Mouse (Mus musculus) embryonic facial prominence, embryonic 12.5 days (tissue): ENCODE measurements around the gene Rsph14. TPM values are rescaled to one million over a fixed set of nuclear protein-coding genes. Genes with fewer than 3 reads are reported as not detected.

Experiments
- ATAC-seq: fragments of 200-750 bp; cut with Nextera tagmentation; 2 replicates; pipeline ENCODE4 v1.8.0; 2017; ENCODE audit not compliant: insufficient number of reproducible peaks, insufficient read depth, low FRiP score, low TSS enrichment
- H3K27ac ChIP-seq: fragments of 300-500 bp; sonication (generic); 2 replicates; pipeline ENCODE4 v1.5.1; 2016; ENCODE audit warnings: mild to moderate bottlenecking
- H3K27me3 ChIP-seq: fragments of 300-500 bp; sonication (generic); 2 replicates; pipeline ENCODE4 v1.6.1; 2016; ENCODE audit warnings: mild to moderate bottlenecking, moderate library complexity
- H3K36me3 ChIP-seq: fragments of 300-500 bp; sonication (generic); 2 replicates; pipeline ENCODE4 v1.6.1; 2016; ENCODE audit warnings: mild to moderate bottlenecking
- H3K4me1 ChIP-seq: fragments of 300-500 bp; sonication (generic); 2 replicates; pipeline ENCODE4 v1.6.1; 2016
- H3K4me2 ChIP-seq: fragments of 300-500 bp; sonication (generic); replicated peaks from 2 replicates; pipeline ENCODE4 v1.6.1; 2016; ENCODE audit warnings: mild to moderate bottlenecking, moderate library complexity
- H3K4me3 ChIP-seq: fragments of 300-500 bp; sonication (generic); 2 replicates; pipeline ENCODE4 v1.5.1; 2016; ENCODE audit warnings: mild to moderate bottlenecking
- H3K9ac ChIP-seq: fragments of 300-500 bp; sonication (generic); 2 replicates; pipeline ENCODE4 v1.6.1; 2016; ENCODE audit warnings: mild to moderate bottlenecking, moderate library complexity
- H3K9me3 ChIP-seq: fragments of 300-500 bp; sonication (generic); 2 replicates; pipeline ENCODE4 v1.6.1; 2016; ENCODE audit warnings: mild to moderate bottlenecking, moderate library complexity
- WGBS: fragments of 180-500 bp; shearing (Covaris S2); methylation state at CpG from one replicate; pipeline ENCODE4 v1.1.7; 2016; 5-methylcytosine and 5-hydroxymethylcytosine counted together
- polyA plus RNA-seq: library from polyadenylated mRNA; unstranded; fragments of >200 nt; fragmentation: Nextera tagmentation; extraction: Ambion mirVana; gene quantifications from 2 replicates; pipeline ENCODE4 v1.2.1, GENCODE M21; 2016

The Rsph14 gene
- polyA plus RNA-seq: not detected in 2 replicates

GRCm38 (mm10) chr10:75032395-75032794, at the start of gene Rsph14:
Rsph14 (minus strand) TSS chr10:75032586.
- peaks cover 20% of the 10 kb centered on the region for H3K4me1 ChIP-seq
- H3K36me3 ChIP-seq: no peaks in the 10 kb centered on the region
- no peak within 1 kb of the TSS for H3K27ac ChIP-seq
- no peaks in the 10 kb centered on the region for H3K27me3 ChIP-seq
- no peaks in the 10 kb centered on the region for H3K9me3 ChIP-seq
- H3K4me3 ChIP-seq: no peak within 1 kb of the TSS
- ATAC-seq: no peak
- 16% methylated on average over 10 of the region's 10 CpGs for WGBS
- H3K9ac ChIP-seq: no peak within 1 kb of the TSS
- peak within 1 kb of the TSS; percentile 32; the same call in 1 of the 2 replicates for H3K4me2 ChIP-seq

DNA sequence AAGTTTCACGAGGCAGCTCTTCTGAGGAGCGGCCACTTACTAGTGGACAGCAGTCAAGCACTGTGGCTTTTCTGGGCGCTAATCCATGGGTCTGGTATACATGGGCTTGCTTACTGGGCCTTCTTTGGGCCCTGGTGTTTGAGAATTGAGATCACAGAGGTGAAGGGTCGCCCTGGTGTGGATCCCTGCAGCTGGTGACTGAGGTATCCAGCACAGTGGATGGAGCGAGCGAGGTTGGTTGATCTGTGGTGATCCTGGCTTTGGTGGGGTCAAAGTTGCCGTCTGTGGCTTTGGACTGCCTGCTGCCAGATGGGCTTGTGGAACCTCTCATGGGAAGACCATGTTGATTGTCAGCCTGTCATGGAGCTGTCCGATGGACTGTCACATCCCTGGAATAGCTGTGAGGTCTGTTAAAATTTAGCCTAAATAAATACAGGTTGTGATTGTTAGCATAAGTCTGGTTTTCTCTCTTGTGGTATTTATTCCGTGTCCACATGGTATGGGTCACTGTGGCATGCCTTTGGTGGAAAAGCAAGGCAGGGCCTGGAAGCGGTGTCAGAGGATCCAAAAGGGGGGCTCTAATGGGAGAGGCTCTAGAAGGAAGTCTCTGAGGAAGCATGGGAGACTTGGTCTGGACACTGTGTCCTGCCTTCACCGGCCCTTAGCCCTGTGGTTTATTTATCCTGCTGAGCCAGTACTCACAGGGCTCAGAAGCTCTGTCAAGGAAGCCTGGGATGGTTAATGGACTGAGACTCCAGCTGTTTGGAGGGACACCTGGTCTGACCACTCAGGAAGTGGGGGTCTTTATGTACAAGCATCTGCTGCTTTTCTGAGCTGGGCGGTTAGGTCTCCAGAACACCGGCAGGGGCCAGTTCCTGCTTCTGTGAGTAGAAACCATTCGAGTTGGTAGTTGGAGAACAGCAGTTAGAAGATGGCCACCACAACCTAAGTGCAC, 46.1 kb upstream of the Rsph14 start:
- Histone ChIP-seq H3K27me3 (no peaks in the 10 kb centered on the region), H3K27ac (no peak overlapping the region), H3K4me2 (no peak overlapping the region), H3K9me3 (no peaks in the 10 kb centered on the region), H3K36me3 (no peaks in the 10 kb centered on the region; the same call in 1 of the 2 replicates), H3K9ac (no peak overlapping the region), H3K4me1 (peaks cover 12% of the 10 kb centered on the region), H3K4me3 (no peak overlapping the region)
- no peak for ATAC-seq
- 78% methylated on average over 14 of the region's 14 CpGs for WGBS

GRCm38 (mm10) chr10:75075665-75076064, 43.3 kb upstream of the Rsph14 start:
- no peak for ATAC-seq
- no peaks in the 10 kb centered on the region for H3K9me3 ChIP-seq
- no peak overlapping the region for H3K4me2 ChIP-seq
- H3K4me3 ChIP-seq: no peak overlapping the region
- H3K36me3 ChIP-seq: no peaks in the 10 kb centered on the region; the same call in 1 of the 2 replicates
- peaks cover 12% of the 10 kb centered on the region for H3K4me1 ChIP-seq
- H3K27me3 ChIP-seq: no peaks in the 10 kb centered on the region
- no peak overlapping the region for H3K27ac ChIP-seq
- no peak overlapping the region for H3K9ac ChIP-seq
- 75% methylated on average over 5 of the region's 5 CpGs for WGBS

DNA sequence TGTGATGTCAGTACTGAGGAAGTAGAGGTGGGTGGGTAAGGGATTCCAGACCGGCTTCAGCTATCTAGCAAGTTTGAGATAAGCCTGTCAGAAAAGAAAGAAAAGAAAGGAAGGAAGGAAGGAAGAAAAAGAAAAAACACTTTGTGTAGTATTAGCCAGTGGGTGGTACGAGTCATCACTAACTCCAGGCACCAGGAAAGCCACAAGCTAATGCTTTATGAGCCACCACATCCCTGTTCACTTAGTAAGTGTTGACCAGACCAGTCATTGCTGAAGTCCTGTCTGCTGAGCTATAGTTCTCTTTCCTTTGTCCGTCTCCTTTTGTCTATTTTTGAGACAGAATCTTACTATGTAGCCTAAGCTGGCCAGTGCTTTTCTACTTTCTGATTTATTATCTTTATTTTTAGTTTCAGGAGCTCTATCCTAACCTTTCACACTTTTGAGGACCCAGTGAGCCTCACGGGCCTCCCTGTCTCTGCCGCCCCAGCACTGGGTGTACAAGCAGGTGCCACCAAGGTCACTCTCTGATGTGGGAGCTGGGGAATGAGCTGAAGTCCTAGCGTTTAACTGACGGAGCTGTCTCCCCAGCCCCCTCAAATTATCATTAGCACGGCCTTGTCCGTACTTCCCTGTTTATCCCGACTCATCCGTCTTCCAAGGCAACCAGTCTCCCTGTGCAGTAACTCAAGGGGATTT, 38.0 kb upstream of the Rsph14 start:
- ATAC-seq: no peak
- Histone ChIP-seq H3K36me3 (peaks cover 4% of the 10 kb centered on the region), H3K4me3 (no peak overlapping the region)

GRCm38 (mm10) chr10:75068624-75069328, 36.4 kb upstream of the Rsph14 start:
- Histone ChIP-seq H3K4me1 (peaks cover 31% of the 10 kb centered on the region), H3K27me3 (no peaks in the 10 kb centered on the region), H3K9me3 (no peaks in the 10 kb centered on the region), H3K36me3 (peaks cover 7% of the 10 kb centered on the region; the same call in 1 of the 2 replicates), H3K9ac (no peak overlapping the region), H3K4me2 (no peak overlapping the region), H3K27ac (no peak overlapping the region), H3K4me3 (no peak overlapping the region)
- WGBS: 53% methylated on average over 12 of the region's 12 CpGs
- ATAC-seq: no peak

More for the DNA sequence above, 38.0 kb upstream of the Rsph14 start:
- H3K4me1 ChIP-seq: peaks cover 22% of the 10 kb centered on the region
- no peak overlapping the region for H3K4me2 ChIP-seq
- no peak overlapping the region for H3K27ac ChIP-seq
- H3K9ac ChIP-seq: no peak overlapping the region
- WGBS: 82% methylated on average over 11 of the region's 11 CpGs
- H3K27me3 ChIP-seq: no peaks in the 10 kb centered on the region
- H3K9me3 ChIP-seq: no peaks in the 10 kb centered on the region

- Histone ChIP-seq H3K27ac (no peak overlapping the region), H3K4me2 (no peak overlapping the region), H3K4me3 (no peak overlapping the region), H3K36me3 (peaks cover 7% of the 10 kb centered on the region; the same call in 1 of the 2 replicates), H3K4me1 (peaks cover 38% of the 10 kb centered on the region), H3K9me3 (no peaks in the 10 kb centered on the region), H3K27me3 (no peaks in the 10 kb centered on the region), H3K9ac (no peak overlapping the region)
- 47% methylated on average over 2 of the region's 2 CpGs for WGBS
- no peak for ATAC-seq
These were observed 35.7 kb upstream of the Rsph14 start for GRCm38 (mm10) chr10:75068086-75068485.

DNA sequence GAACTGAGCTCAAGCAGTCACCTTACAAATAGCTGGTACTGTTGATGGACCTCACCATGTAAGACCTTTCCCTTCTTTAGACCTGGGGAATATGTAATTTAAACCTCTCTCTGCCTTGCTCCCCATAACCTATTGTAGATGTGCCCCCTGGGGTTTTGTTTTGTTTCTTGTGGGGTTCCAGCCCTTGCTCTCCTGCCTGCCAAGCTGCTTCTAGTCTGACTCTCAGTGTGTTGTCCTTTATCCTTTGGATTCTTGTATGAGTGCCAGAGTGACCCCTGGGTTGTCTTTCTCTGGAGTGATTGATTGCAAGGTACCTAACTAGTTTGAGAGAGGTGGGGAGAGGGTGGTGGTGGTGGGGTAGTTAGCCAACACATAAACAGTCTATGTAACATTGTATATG, 35.1 kb upstream of the Rsph14 start:
- Histone ChIP-seq H3K4me2 (no peak overlapping the region), H3K36me3 (peaks cover 7% of the 10 kb centered on the region; the same call in 1 of the 2 replicates), H3K27me3 (no peaks in the 10 kb centered on the region)

DNA sequence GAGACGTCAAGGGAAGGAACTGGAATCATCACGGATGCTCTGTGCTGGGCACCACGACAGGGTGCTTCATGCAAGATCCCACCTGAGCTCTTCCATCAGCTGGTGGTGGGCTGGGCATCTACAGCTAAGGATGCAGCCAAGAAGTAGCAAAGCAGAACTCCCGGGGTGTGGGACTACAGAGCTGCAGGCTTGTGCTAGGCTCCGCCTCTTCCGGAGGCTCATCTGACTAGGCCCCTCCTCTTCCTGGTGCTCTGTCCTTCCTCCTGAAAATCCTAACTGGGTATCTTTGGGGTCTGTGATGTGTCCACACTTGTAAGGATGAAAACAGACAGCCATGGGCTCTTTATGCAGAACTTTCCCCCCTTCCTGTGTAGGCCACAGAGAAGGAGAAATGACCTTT, 33.3 kb upstream of the Rsph14 start:
- no peak overlapping the region for H3K9ac ChIP-seq
- peaks cover 7% of the 10 kb centered on the region; the same call in 1 of the 2 replicates for H3K36me3 ChIP-seq
- no peak overlapping the region for H3K4me2 ChIP-seq
- no peak overlapping the region for H3K27ac ChIP-seq
- WGBS: 80% methylated on average over 6 of the region's 6 CpGs
- H3K4me1 ChIP-seq: peaks cover 54% of the 10 kb centered on the region
- no peak overlapping the region for H3K4me3 ChIP-seq
- no peaks in the 10 kb centered on the region for H3K27me3 ChIP-seq
- no peak for ATAC-seq
- H3K9me3 ChIP-seq: no peaks in the 10 kb centered on the region

More for the DNA sequence above, 35.1 kb upstream of the Rsph14 start:
- Histone ChIP-seq H3K9ac (no peak overlapping the region), H3K9me3 (no peaks in the 10 kb centered on the region), H3K4me1 (peaks cover 44% of the 10 kb centered on the region), H3K4me3 (no peak overlapping the region), H3K27ac (no peak overlapping the region)
- no peak for ATAC-seq

DNA sequence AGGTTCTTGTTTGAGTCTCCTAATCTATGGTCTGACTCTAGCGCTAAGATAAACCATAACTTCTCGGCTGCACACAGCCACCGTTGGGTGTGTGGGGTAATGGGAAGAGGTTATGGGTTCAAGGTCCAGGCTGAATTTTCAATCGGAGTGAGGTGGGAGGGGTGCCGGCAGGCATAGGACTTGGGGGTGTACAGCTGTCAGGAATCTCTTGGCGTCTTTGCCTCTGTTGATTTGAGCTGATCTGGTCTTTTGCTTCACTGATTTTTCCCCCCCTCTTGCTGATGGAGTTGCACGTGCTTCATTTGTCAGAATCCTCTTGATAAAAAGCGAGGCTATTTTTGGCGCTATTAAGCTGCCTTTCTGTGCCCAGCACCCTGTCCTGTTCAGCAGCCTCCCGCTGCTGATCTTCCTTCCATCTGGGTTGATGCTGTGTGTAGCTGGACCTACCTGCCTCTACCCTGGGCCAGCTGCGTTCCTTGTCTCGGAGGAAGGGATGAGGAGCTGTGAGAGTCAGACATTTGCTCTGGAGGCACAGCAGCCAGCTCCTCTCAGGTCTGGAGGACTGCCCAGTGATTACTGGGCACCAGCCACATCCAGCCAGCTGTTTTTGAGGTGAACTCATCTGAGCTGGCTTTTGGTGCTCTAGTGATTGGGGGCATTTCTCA, 31.0 kb upstream of the Rsph14 start:
- Histone ChIP-seq H3K27ac (no peak overlapping the region), H3K4me2 (peak overlapping the region; percentile 89), H3K4me1 (peaks cover 56% of the 10 kb centered on the region), H3K27me3 (no peaks in the 10 kb centered on the region), H3K9me3 (no peaks in the 10 kb centered on the region), H3K36me3 (peaks cover 7% of the 10 kb centered on the region; the same call in 1 of the 2 replicates), H3K9ac (peak overlapping the region; percentile 25; the same call in 1 of the 2 replicates), H3K4me3 (peak overlapping the region; percentile 88)
- 71% methylated on average over 12 of the region's 12 CpGs for WGBS
- no peak for ATAC-seq

DNA sequence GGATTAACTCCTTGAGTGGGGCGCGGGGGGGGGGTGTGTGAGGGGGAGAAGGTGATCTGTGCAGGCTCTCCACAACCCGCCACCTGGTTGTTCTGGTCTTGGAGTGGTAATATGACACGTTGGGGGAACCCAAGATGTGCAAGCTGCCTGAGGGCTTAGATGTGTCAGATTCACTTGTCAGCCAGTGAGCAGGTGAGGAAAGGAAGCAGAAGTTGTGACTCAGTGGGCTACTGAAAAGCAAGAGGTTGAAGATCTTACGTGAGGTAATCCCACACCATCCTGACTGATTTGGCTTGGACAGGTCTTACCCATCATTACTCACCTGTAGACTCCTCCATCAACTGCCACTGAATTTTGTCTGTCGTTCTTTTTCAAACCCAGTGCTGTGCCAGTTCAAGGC, 30.2 kb upstream of the Rsph14 start:
- no peak for ATAC-seq
- Histone ChIP-seq H3K27me3 (no peaks in the 10 kb centered on the region), H3K4me2 (peak overlapping the region; percentile 89), H3K4me3 (peak overlapping the region; percentile 88), H3K9me3 (no peaks in the 10 kb centered on the region), H3K9ac (no peak overlapping the region), H3K27ac (no peak overlapping the region), H3K36me3 (peaks cover 7% of the 10 kb centered on the region; the same call in 1 of the 2 replicates), H3K4me1 (peaks cover 48% of the 10 kb centered on the region)
- WGBS: 31% methylated on average over 6 of the region's 6 CpGs

- ATAC-seq: no peak
- Histone ChIP-seq H3K9me3 (no peaks in the 10 kb centered on the region), H3K36me3 (peaks cover 7% of the 10 kb centered on the region; the same call in 1 of the 2 replicates), H3K4me2 (peak overlapping the region; percentile 89), H3K4me1 (peaks cover 45% of the 10 kb centered on the region), H3K27ac (no peak overlapping the region), H3K27me3 (no peaks in the 10 kb centered on the region), H3K9ac (peak overlapping the region; percentile 85), H3K4me3 (peak overlapping the region; percentile 88)
- WGBS: 14% methylated on average over 6 of the region's 6 CpGs
These were observed 29.8 kb upstream of the Rsph14 start for GRCm38 (mm10) chr10:75062189-75062561.
